Mouse (Mus musculus): ENCODE measurements around the gene Tas2r138. TPM values are rescaled to one million over a fixed set of nuclear protein-coding genes. Genes with fewer than 3 reads are reported as not detected.

Gene Tas2r138
- total and polyA plus RNA-seq, 2 experiments from 2014 or later: not detected

DNA sequence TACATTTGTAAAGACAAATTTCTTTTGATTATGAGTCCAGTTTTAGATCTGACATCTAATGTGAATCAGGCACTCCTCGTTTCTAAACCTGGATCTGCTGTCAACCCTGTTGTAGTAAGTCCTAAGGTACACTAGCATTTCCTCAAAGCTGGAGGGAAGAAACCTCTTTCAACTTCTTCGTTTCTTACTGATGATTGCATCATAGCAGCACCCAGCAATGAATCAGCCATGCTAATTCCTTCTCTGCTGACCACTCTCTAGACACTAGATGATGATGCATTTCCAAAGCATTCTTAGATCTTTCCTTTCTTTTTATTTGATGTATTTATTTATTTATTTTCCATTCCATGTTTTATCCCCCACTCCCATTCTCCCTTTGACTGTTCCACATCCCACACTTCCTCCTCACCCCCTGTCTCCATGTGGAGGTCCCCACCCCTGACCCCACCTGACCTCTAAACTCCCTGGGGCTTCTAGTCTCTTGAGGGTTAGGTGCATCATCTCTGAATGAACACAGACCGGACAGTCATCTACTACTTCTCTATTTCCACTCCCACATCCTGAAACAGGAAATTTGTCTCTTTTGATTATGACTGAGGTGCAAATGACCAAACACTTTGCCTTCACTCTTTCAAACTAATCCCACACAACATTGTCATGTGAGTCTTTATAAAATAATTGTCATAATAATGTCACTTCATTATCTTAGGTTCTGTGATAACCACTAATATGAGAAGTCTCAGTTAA is 18.1 kb downstream of the Tas2r138 start:
- Histone ChIP-seq H3K4me1 (ENCODE audit: insufficient read depth, low read length) (no peaks in the 10 kb centered on the region), H3K9me3 (ENCODE audit: low read length) (no peaks in the 10 kb centered on the region), H3K27ac (no peak overlapping the region), H3K4me3 (ENCODE audit: low read length) (no peak overlapping the region), H3K4me2 (ENCODE audit: low read depth, low read length) (no peak overlapping the region), H3K9ac (replicated peaks; ENCODE audit: low read length) (no peak overlapping the region), H3K36me3 (ENCODE audit: insufficient read depth, low read length) (no peaks in the 10 kb centered on the region), H3K27me3 (ENCODE audit: insufficient read depth, low read length) (no peaks in the 10 kb centered on the region)
- 77% methylated on average over 3 of the region's 3 CpGs for WGBS
- DNase-seq (ENCODE audit: low spot score) (no peak), ATAC-seq (no peak)
- no peak for TF ChIP-seq CTCF (IDR thresholded peaks at IDR 0.05; ENCODE audit: low read depth)

DNA sequence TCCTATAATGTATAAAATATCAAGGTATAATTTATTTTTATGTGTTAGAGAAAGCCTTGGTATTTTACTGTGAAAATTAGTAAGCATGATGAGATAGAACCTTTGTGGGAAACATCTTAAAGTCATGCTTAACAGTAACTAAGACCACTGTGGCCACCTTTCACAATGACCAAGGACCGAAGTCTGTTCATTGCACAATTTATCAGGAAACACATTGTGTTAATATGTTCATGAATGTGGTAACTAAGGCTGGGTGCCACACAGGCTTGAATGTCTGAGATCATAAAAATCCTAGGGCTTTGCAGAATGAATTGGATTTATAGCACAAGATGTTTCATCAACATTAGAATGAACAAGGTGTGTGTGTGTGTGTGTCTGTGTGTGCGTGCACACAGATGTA is 24.8 kb downstream of the Tas2r138 start:
- Histone ChIP-seq H3K4me2 (ENCODE audit: low read depth, low read length) (no peak overlapping the region), H3K36me3 (ENCODE audit: insufficient read depth, low read length) (no peaks in the 10 kb centered on the region), H3K4me3 (ENCODE audit: low read length) (no peak overlapping the region), H3K9ac (replicated peaks; ENCODE audit: low read length) (no peak overlapping the region), H3K4me1 (ENCODE audit: insufficient read depth, low read length) (no peaks in the 10 kb centered on the region), H3K9me3 (ENCODE audit: low read length) (no peaks in the 10 kb centered on the region), H3K27me3 (ENCODE audit: insufficient read depth, low read length) (no peaks in the 10 kb centered on the region), H3K27ac (no peak overlapping the region)
- DNase-seq (ENCODE audit: low spot score) (no peak), ATAC-seq (no peak)
- 93% methylated on average over 2 of the region's 2 CpGs for WGBS
- no peak for TF ChIP-seq CTCF (IDR thresholded peaks at IDR 0.05; ENCODE audit: low read depth)

GRCm38 (mm10) chr6:40585645-40586044 is 27.5 kb downstream of the Tas2r138 start, which contains the start of gene Clec5a:
Gene Clec5a, minus strand, starts transcription at chr6:40585821.
- ATAC-seq: no peak
- Histone ChIP-seq H3K27me3 (ENCODE audit: insufficient read depth, low read length) (no peaks in the 10 kb centered on the region), H3K9ac (replicated peaks; ENCODE audit: low read length) (no peak within 1 kb of the TSS), H3K9me3 (ENCODE audit: low read length) (no peaks in the 10 kb centered on the region), H3K36me3 (ENCODE audit: insufficient read depth, low read length) (no peaks in the 10 kb centered on the region), H3K4me3 (ENCODE audit: low read length) (no peak within 1 kb of the TSS), H3K4me2 (ENCODE audit: low read depth, low read length) (no peak within 1 kb of the TSS), H3K27ac (no peak within 1 kb of the TSS), H3K4me1 (ENCODE audit: insufficient read depth, low read length) (no peaks in the 10 kb centered on the region)
- 84% methylated on average over 5 of the region's 5 CpGs for WGBS
- DNase-seq (ENCODE audit: low spot score): no peak
- no peak for TF ChIP-seq CTCF (IDR thresholded peaks at IDR 0.05; ENCODE audit: low read depth)

- Histone ChIP-seq H3K4me1 (ENCODE audit: insufficient read depth, low read length) (no peaks in the 10 kb centered on the region), H3K9ac (replicated peaks; ENCODE audit: low read length) (no peak overlapping the region), H3K36me3 (ENCODE audit: insufficient read depth, low read length) (no peaks in the 10 kb centered on the region), H3K27ac (no peak overlapping the region), H3K27me3 (ENCODE audit: insufficient read depth, low read length) (no peaks in the 10 kb centered on the region), H3K4me3 (ENCODE audit: low read length) (no peak overlapping the region), H3K4me2 (ENCODE audit: low read depth, low read length) (no peak overlapping the region), H3K9me3 (ENCODE audit: low read length) (no peaks in the 10 kb centered on the region)
- WGBS: 71% methylated on average over 6 of the region's 6 CpGs
- ATAC-seq (no peak), DNase-seq (ENCODE audit: low spot score) (peak; percentile 29)
- TF ChIP-seq CTCF (IDR thresholded peaks at IDR 0.05; ENCODE audit: low read depth): 0 out of 2 replicates have a peak, but pooled peaks have one; percentile 2
Observed at GRCm38 (mm10) chr6:40584336-40584735, 28.8 kb downstream of the Tas2r138 start.

DNA sequence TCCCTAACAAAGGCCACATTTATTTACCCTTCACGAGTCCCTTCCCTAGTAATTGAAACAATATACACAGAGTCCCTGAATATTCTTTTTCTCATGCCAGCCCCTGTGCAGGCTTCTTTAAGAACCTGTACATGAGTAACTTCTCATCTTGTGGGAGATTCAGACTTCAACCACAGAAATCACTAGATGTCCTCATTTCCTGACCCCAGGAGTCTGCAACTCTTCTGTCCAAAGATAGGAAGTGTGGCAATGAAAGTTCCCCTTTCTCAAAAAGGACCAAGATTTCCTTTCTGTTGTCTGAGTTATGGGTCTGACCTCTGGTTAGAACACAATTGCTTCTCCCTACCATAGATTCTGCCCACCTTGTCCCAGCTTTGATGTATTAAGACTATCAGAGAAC is 36.8 kb downstream of the Tas2r138 start:
- H3K4me1 ChIP-seq (ENCODE audit: insufficient read depth, low read length): no peaks in the 10 kb centered on the region
- no peaks in the 10 kb centered on the region for H3K36me3 ChIP-seq (ENCODE audit: insufficient read depth, low read length)
- H3K4me2 ChIP-seq (ENCODE audit: low read depth, low read length): no peak overlapping the region
- DNase-seq (ENCODE audit: low spot score): no peak
- no peak overlapping the region for H3K4me3 ChIP-seq (ENCODE audit: low read length)
- H3K9me3 ChIP-seq (ENCODE audit: low read length): no peaks in the 10 kb centered on the region
- H3K27ac ChIP-seq: no peak overlapping the region
- TF ChIP-seq CTCF (IDR thresholded peaks at IDR 0.05; ENCODE audit: low read depth): no peak
- ATAC-seq: no peak
- H3K9ac ChIP-seq (replicated peaks; ENCODE audit: low read length): no peak overlapping the region
- WGBS: 90% methylated on average over 1 of the region's 1 CpGs
- H3K27me3 ChIP-seq (ENCODE audit: insufficient read depth, low read length): no peaks in the 10 kb centered on the region

GRCm38 (mm10) chr6:40573618-40574017 is 39.5 kb downstream of the Tas2r138 start:
- 90% methylated on average over 3 of the region's 3 CpGs for WGBS
- no peak overlapping the region for H3K27ac ChIP-seq
- H3K9ac ChIP-seq (replicated peaks; ENCODE audit: low read length): no peak overlapping the region
- H3K36me3 ChIP-seq (ENCODE audit: insufficient read depth, low read length): no peaks in the 10 kb centered on the region
- no peaks in the 10 kb centered on the region for H3K9me3 ChIP-seq (ENCODE audit: low read length)
- no peak for TF ChIP-seq CTCF (IDR thresholded peaks at IDR 0.05; ENCODE audit: low read depth)
- DNase-seq (ENCODE audit: low spot score): no peak
- no peak overlapping the region for H3K4me2 ChIP-seq (ENCODE audit: low read depth, low read length)
- no peak overlapping the region for H3K4me3 ChIP-seq (ENCODE audit: low read length)
- no peak for ATAC-seq
- no peaks in the 10 kb centered on the region for H3K4me1 ChIP-seq (ENCODE audit: insufficient read depth, low read length)
- H3K27me3 ChIP-seq (ENCODE audit: insufficient read depth, low read length): no peaks in the 10 kb centered on the region

GRCm38 (mm10) chr6:40569187-40569586 is 43.9 kb downstream of the Tas2r138 start, which contains the start of gene Olfr460:
Gene Olfr460, plus strand, starts transcription at chr6:40569487.
- Histone ChIP-seq H3K27ac (no peak within 1 kb of the TSS), H3K4me1 (ENCODE audit: insufficient read depth, low read length) (no peaks in the 10 kb centered on the region), H3K4me2 (ENCODE audit: low read depth, low read length) (no peak within 1 kb of the TSS), H3K27me3 (ENCODE audit: insufficient read depth, low read length) (no peaks in the 10 kb centered on the region), H3K4me3 (ENCODE audit: low read length) (no peak within 1 kb of the TSS), H3K36me3 (ENCODE audit: insufficient read depth, low read length) (no peaks in the 10 kb centered on the region), H3K9ac (replicated peaks; ENCODE audit: low read length) (no peak within 1 kb of the TSS), H3K9me3 (ENCODE audit: low read length) (no peaks in the 10 kb centered on the region)
- 92% methylated on average over 3 of the region's 3 CpGs for WGBS
- DNase-seq (ENCODE audit: low spot score) (no peak), ATAC-seq (no peak)
- TF ChIP-seq CTCF (IDR thresholded peaks at IDR 0.05; ENCODE audit: low read depth): no peak

Other genes starting within 250 kb of the Tas2r138 start
- 28.0 and 29.1 TPM in 2 replicates for gene E330009J07Rik, start 177.2 kb downstream of the Tas2r138 start, total RNA-seq (2014; rRNA removed)
- gene E330009J07Rik, start 177.2 kb downstream of the Tas2r138 start, polyA plus RNA-seq (2015; fragmentation: Nextera tagmentation; extraction: Ambion mirVana): 9.9 and 12.8 TPM in 2 replicates
- gene Wee2, start 174.2 kb downstream of the Tas2r138 start, total RNA-seq (2014; rRNA removed): 0.10 TPM in 1 of 2 replicates, not detected in the other
- gene Wee2, start 174.2 kb downstream of the Tas2r138 start, polyA plus RNA-seq (2015; fragmentation: Nextera tagmentation; extraction: Ambion mirVana): 0.18 and 0.28 TPM in 2 replicates
- gene Ssbp1, start 142.0 kb downstream of the Tas2r138 start, total RNA-seq (2014; rRNA removed): 9.1 and 11.2 TPM in 2 replicates
- gene Ssbp1, start 142.0 kb downstream of the Tas2r138 start, polyA plus RNA-seq (2015; fragmentation: Nextera tagmentation; extraction: Ambion mirVana): 82.5 and 90.6 TPM in 2 replicates
- gene Tas2r137, start 122.1 kb downstream of the Tas2r138 start, total RNA-seq (2014; rRNA removed): not detected in 2 replicates
- gene Tas2r137, start 122.1 kb downstream of the Tas2r138 start, polyA plus RNA-seq (2015; fragmentation: Nextera tagmentation; extraction: Ambion mirVana): not detected in 2 replicates
- gene Tas2r108, start 119.8 kb downstream of the Tas2r138 start, total RNA-seq (2014; rRNA removed): not detected in 2 replicates
- gene Tas2r108, start 119.8 kb downstream of the Tas2r138 start, polyA plus RNA-seq (2015; fragmentation: Nextera tagmentation; extraction: Ambion mirVana): not detected in 2 replicates
- gene Prss37, start 93.8 kb downstream of the Tas2r138 start, total RNA-seq (2014; rRNA removed): not detected in 2 replicates
- gene Prss37, start 93.8 kb downstream of the Tas2r138 start, polyA plus RNA-seq (2015; fragmentation: Nextera tagmentation; extraction: Ambion mirVana): not detected in 2 replicates
- not detected in 2 replicates for gene Olfr461, start 58.3 kb downstream of the Tas2r138 start, total RNA-seq (2014; rRNA removed)
- 0.05 TPM in 1 of 2 replicates, not detected in the other for gene Olfr461, start 58.3 kb downstream of the Tas2r138 start, polyA plus RNA-seq (2015; fragmentation: Nextera tagmentation; extraction: Ambion mirVana)
- gene Olfr460, start 43.8 kb downstream of the Tas2r138 start, total RNA-seq (2014; rRNA removed): not detected in 2 replicates
- not detected in 2 replicates for gene Olfr460, start 43.8 kb downstream of the Tas2r138 start, polyA plus RNA-seq (2015; fragmentation: Nextera tagmentation; extraction: Ambion mirVana)
- gene Clec5a, start 27.5 kb downstream of the Tas2r138 start, total RNA-seq (2014; rRNA removed): 0.58 TPM in 1 of 2 replicates, not detected in the other
- gene Clec5a, start 27.5 kb downstream of the Tas2r138 start, polyA plus RNA-seq (2015; fragmentation: Nextera tagmentation; extraction: Ambion mirVana): 0.78 TPM in 2 replicates
- 0.22 and 0.31 TPM in 2 replicates for gene Mgam, start 15.5 kb upstream of the Tas2r138 start, total RNA-seq (2014; rRNA removed)
- 0.25 and 0.39 TPM in 2 replicates for gene Mgam, start 15.5 kb upstream of the Tas2r138 start, polyA plus RNA-seq (2015; fragmentation: Nextera tagmentation; extraction: Ambion mirVana)